Mouse (Mus musculus) ovary, postnatal 10 days (tissue): ENCODE data around the gene Fau.
A peak's percentile ranks its signal among the peaks of the same experiment; 100 is the strongest.

Experiments used
- DNase-seq: peaks from one replicate; pipeline ENCODE4 v3.0.0; 2022; ENCODE audit warnings: low spot score

Gene Fau

GRCm38 (mm10) chr19:6045366-6046293, 12.0 kb upstream of the Fau start:
- DNase-seq, result no peak

- peak; percentile 78 for DNase-seq
Measured at GRCm38 (mm10) chr19:6046294-6047153, 11.1 kb upstream of the Fau start, which contains the start of gene Syvn1. TSS of gene Syvn1 (plus strand) at chr19:6046576.

- no peak for DNase-seq
Measured at GRCm38 (mm10) chr19:6047154-6047898, 10.3 kb upstream of the Fau start.

- no peak for DNase-seq
Measured at GRCm38 (mm10) chr19:6047899-6048166, 9.8 kb upstream of the Fau start.

GRCm38 (mm10) chr19:6048681-6049410, 8.8 kb upstream of the Fau start:
- no peak for DNase-seq

GRCm38 (mm10) chr19:6052516-6052915, 5.1 kb upstream of the Fau start:
- no peak for DNase-seq

GRCm38 (mm10) chr19:6054296-6054695, 3.3 kb upstream of the Fau start:
- no peak for DNase-seq

- no peak for DNase-seq
Measured at GRCm38 (mm10) chr19:6056696-6057095, 948 bp upstream of the Fau start.

- no peak for DNase-seq
Measured at GRCm38 (mm10) chr19:6058513-6058912, 869 bp downstream of the Fau start.

GRCm38 (mm10) chr19:6058966-6059365, 1.3 kb downstream of the Fau start:
- DNase-seq, result no peak

- DNase-seq, result no peak
Measured at GRCm38 (mm10) chr19:6061021-6061533, 3.4 kb downstream of the Fau start, which contains the start of gene Znhit2. TSS of gene Znhit2 (plus strand) at chr19:6061192.

GRCm38 (mm10) chr19:6061641-6062302, 4.1 kb downstream of the Fau start:
- no peak for DNase-seq

- no peak for DNase-seq
Measured at GRCm38 (mm10) chr19:6062418-6062817, 4.8 kb downstream of the Fau start.

GRCm38 (mm10) chr19:6063081-6063480, 5.4 kb downstream of the Fau start:
- DNase-seq, result no peak

- DNase-seq, result no peak
Measured at GRCm38 (mm10) chr19:6066571-6066970, 8.9 kb downstream of the Fau start.

GRCm38 (mm10) chr19:6067011-6067723, 9.5 kb downstream of the Fau start:
- DNase-seq, result no peak

- peak; percentile 75 for DNase-seq
Measured at GRCm38 (mm10) chr19:6067724-6068415, 10.2 kb downstream of the Fau start, which contains the start of gene Tm7sf2. TSS of gene Tm7sf2 (minus strand) at chr19:6068373.

- DNase-seq, result no peak
Measured at GRCm38 (mm10) chr19:6068951-6069350, 11.3 kb downstream of the Fau start.

- DNase-seq, result no peak
Measured at GRCm38 (mm10) chr19:6069851-6070250, 12.2 kb downstream of the Fau start.
